Mouse (Mus musculus) heart, postnatal 14 days (tissue): Measurements from ENCODE around the gene Olfr1298. TPM values are rescaled to one million over a fixed set of nuclear protein-coding genes. Genes with fewer than 3 reads are reported as not detected.

ENCODE experiments used
- DNase-seq, 2 experiments: peaks; one replicate each; pipeline ENCODE4 v3.0.0; 2021 to 2022
- intact Hi-C: fragments of 180-260 bp; cut with DNase I; formaldehyde crosslinking; loops from one replicate; pipeline ENCODE4 v1.15.1; 2025
- long read RNA-seq, 2 experiments: library from polyadenylated mRNA; stranded (forward); transcript quantifications; one replicate each; pipeline ENCODE4 v2.0.0; 2021
- total RNA-seq, 2 experiments: library from RNA; stranded (reverse); gene quantifications; 2 replicates each; pipeline ENCODE4 v1.2.3; 2021

Olfr1298 gene
- total RNA-seq = not detected
- long read RNA-seq, experiment 1 = 0 reads
- long read RNA-seq, experiment 2 = 0 reads

DNA sequence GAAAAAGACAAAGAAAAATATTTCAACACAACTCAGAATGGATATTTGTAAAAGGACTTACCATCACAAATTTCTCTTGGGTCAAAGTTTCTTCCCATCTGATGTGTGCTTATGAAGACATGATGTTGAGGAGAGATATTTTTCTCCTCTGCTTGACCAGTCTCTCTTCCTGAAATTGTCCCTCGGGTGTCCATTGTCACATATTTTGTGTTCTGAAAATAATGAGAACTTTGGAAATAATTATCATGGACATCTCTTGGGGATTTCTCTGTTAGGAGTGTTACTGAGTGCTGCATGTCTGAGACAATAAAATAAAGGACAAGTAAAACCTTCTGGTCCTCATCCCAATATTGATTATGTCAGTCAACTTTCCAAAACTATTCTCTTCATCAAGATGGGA is at the start of gene Olfr1298:
TSS of gene Olfr1298 (minus strand) at position 101 of the 400 bp plus-strand sequence.
- intact Hi-C loops = no loop called here
- DNase-seq = no peak

GRCm38 (mm10) chr2:111661119-111661518 is 12.1 kb upstream of the Olfr1298 start, which contains the start of gene Olfr1299:
Gene Olfr1299 (plus strand): TSS chr2:111661419.
- no peak for DNase-seq
- intact Hi-C loops = no loop called here

GRCm38 (mm10) chr2:111626397-111626796 is 22.6 kb downstream of the Olfr1298 start, which contains the start of gene Olfr1297:
Gene Olfr1297 (minus strand): TSS chr2:111626497.
- no peak for DNase-seq
- intact Hi-C loops = no loop called here

Other genes starting within 250 kb of the Olfr1298 start
- not detected for gene Olfr1286, start 226.1 kb downstream of the Olfr1298 start, total RNA-seq
- gene Olfr1287, start 200.1 kb downstream of the Olfr1298 start, total RNA-seq = not detected
- gene Olfr1288, start 175.1 kb downstream of the Olfr1298 start, total RNA-seq = not detected
- not detected for gene Olfr1289, start 168.4 kb downstream of the Olfr1298 start, total RNA-seq
- gene Olfr1290, start 155.4 kb downstream of the Olfr1298 start, total RNA-seq = not detected
- not detected for gene Olfr1291-ps1, start 152.0 kb downstream of the Olfr1298 start, total RNA-seq
- not detected for gene Olfr1293-ps, start 124.0 kb downstream of the Olfr1298 start, total RNA-seq
- gene Olfr1294, start 108.9 kb downstream of the Olfr1298 start, total RNA-seq = not detected
- not detected for gene Olfr1295, start 79.5 kb downstream of the Olfr1298 start, total RNA-seq
- not detected for gene Olfr1297, start 22.7 kb downstream of the Olfr1298 start, total RNA-seq
- gene Olfr1299, start 12.2 kb upstream of the Olfr1298 start, total RNA-seq = not detected
- gene Olfr1301, start 101.8 kb upstream of the Olfr1298 start, total RNA-seq = not detected
- not detected for gene Olfr1302, start 128.2 kb upstream of the Olfr1298 start, total RNA-seq
- gene Olfr1303, start 171.1 kb upstream of the Olfr1298 start, total RNA-seq = not detected
- gene Olfr1305, start 227.9 kb upstream of the Olfr1298 start, total RNA-seq = not detected